Mouse (Mus musculus) midbrain, embryonic 15.5 days (tissue): Measurements from ENCODE around the gene Naa38. TPM values are rescaled to one million over a fixed set of nuclear protein-coding genes. Genes with fewer than 3 reads are reported as not detected.

Experiments used
- ATAC-seq: fragments of 200-750 bp; cut with Nextera tagmentation; replicated peaks from 2 replicates; pipeline ENCODE4 v1.8.0; 2017; ENCODE audit warnings: moderate TSS enrichment
- H3K27ac ChIP-seq: fragments of 300-500 bp; sonication (generic); 2 replicates; pipeline ENCODE4 v1.5.1; 2015; ENCODE audit warnings: mild to moderate bottlenecking, inconsistent platforms
- H3K27me3 ChIP-seq: fragments of 300-500 bp; sonication (generic); replicated peaks from 2 replicates; pipeline ENCODE4 v1.6.1; 2015; ENCODE audit warnings: inconsistent platforms
- H3K36me3 ChIP-seq: fragments of 300-500 bp; sonication (generic); replicated peaks from 2 replicates; pipeline ENCODE4 v1.6.1; 2015; ENCODE audit warnings: inconsistent platforms
- H3K4me1 ChIP-seq: fragments of 300-500 bp; sonication (generic); 2 replicates; pipeline ENCODE4 v1.6.1; 2015; ENCODE audit warnings: inconsistent platforms
- H3K4me2 ChIP-seq: fragments of 300-500 bp; sonication (generic); 2 replicates; pipeline ENCODE4 v1.6.1; 2015; ENCODE audit warnings: inconsistent platforms, mild to moderate bottlenecking, moderate library complexity
- H3K4me3 ChIP-seq: fragments of 300-500 bp; sonication (generic); 2 replicates; pipeline ENCODE4 v1.5.1; 2015; ENCODE audit warnings: mild to moderate bottlenecking, inconsistent platforms
- H3K9ac ChIP-seq: fragments of 300-500 bp; sonication (generic); 2 replicates; pipeline ENCODE4 v1.6.1; 2015; ENCODE audit warnings: mild to moderate bottlenecking, inconsistent platforms
- H3K9me3 ChIP-seq: fragments of 300-500 bp; sonication (generic); 2 replicates; pipeline ENCODE4 v1.6.1; 2016; ENCODE audit warnings: inconsistent platforms
- WGBS: fragments of 180-500 bp; shearing (Covaris S2); methylation state at CpG from one replicate; pipeline ENCODE4 v1.1.7; 2015; ENCODE audit warnings: mixed read lengths; 5-methylcytosine and 5-hydroxymethylcytosine counted together
- polyA plus RNA-seq: library from polyadenylated mRNA; unstranded; fragments of >200 nt; fragmentation: Nextera tagmentation; extraction: Ambion mirVana; gene quantifications from 2 replicates; pipeline ENCODE4 v1.2.1, GENCODE M21; 2015

The Naa38 gene
- polyA plus RNA-seq, 1 experiment from 2014 or later = 101 TPM

DNA sequence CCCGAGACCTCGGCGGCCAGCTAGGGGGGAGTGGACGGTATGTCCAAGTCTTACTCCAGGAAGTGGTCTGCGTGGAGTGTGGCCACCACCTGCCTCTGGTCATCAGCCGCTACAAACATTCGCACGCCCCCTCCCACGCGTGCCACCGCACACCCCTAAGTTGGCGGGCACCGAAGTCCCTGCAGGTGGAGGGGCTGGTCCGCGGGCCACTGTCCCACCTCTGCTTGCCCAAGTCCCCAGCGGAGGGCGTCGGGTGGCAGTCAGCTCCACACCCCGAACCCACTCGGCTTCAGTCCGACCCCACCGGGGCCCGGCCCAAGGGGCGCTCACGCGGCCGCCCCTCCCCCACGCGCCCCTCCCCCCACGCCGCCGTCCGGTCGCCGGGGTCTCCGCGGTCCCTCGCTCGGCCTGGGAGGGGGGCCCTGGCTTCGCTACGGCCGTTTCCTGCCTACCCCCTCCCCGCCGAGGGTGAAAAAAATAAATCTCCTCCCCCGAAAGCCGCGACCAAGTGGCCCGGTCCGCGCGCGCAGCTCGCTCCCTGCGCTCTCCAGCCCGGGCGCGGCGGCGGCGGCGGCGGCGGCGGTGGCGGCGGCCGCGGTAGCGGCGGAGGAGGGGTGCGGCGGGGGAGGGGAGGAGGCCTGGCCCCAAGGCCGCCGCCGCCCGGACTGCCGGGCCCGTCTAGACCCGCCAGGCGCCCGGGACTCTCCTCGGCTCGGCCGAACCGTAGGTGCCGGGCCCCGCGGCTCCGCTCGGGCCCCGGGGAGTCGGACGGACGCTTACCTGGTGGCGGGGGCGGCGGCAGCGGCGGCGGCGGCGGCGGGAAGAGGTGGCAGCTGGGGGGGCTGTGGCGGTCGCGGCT, 26.7 kb upstream of the Naa38 start:
- Histone ChIP-seq H3K27me3 (no peaks in the 10 kb centered on the region), H3K9me3 (no peaks in the 10 kb centered on the region), H3K27ac (peak overlapping the region; percentile 100), H3K4me3 (peak overlapping the region; percentile 91), H3K4me2 (peak overlapping the region; percentile 93), H3K9ac (peak overlapping the region; percentile 100), H3K36me3 (peaks cover 2% of the 10 kb centered on the region), H3K4me1 (peaks cover 64% of the 10 kb centered on the region)
- ATAC-seq = peak; percentile 10; the same call in 1 of the 2 replicates
- under 1% methylated on average over 65 of the region's 106 CpGs for WGBS

DNA sequence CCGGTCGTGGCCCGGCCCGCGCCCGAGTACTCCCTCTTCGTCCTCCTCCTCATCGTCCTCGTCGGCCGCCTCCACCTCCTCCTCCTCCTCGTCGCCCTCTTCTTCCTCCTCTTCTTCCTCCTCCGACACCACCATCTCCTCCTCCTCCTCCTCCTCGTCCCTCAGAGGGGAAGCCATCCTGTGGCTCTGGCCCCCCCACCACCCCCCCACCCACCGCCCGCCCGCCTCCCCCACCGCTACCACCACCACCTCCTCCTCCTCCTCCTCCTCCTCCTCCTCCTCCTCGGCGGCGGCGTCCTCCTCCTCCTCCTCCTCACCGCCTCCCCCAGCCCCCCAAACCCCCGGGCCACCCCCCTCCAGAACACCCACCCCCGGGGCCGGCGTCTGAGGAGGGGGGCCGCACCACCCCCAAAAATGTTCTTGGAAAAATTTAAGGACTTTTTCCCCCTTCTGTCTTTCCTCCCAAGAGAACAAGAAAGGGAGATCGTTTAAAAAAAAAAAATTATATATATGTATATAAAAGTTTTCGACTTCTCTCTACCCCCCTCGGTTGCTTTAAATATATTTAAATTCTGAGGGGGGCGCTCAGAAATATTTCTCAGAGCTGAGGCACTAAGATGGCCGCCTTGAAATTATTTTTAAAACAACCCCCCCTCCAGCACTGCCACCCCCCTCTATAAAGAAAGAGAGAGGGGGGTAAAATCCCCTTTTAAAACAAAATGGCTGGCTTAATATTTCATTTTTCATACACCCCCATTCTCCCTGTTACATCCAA, 25.9 kb upstream of the Naa38 start, which contains the start of gene Chd3:
Gene Chd3, minus strand, starts transcription at position 192 of the 775 bp plus-strand sequence.
- peak within 1 kb of the TSS; percentile 91 for H3K4me3 ChIP-seq
- no peaks in the 10 kb centered on the region for H3K27me3 ChIP-seq
- WGBS = under 1% methylated on average over 21 of the region's 34 CpGs
- ATAC-seq = no peak
- H3K9ac ChIP-seq = peak within 1 kb of the TSS; percentile 100
- no peaks in the 10 kb centered on the region for H3K36me3 ChIP-seq
- H3K4me2 ChIP-seq = peak within 1 kb of the TSS; percentile 93
- peaks cover 60% of the 10 kb centered on the region for H3K4me1 ChIP-seq
- no peaks in the 10 kb centered on the region for H3K9me3 ChIP-seq
- peak within 1 kb of the TSS; percentile 100 for H3K27ac ChIP-seq

DNA sequence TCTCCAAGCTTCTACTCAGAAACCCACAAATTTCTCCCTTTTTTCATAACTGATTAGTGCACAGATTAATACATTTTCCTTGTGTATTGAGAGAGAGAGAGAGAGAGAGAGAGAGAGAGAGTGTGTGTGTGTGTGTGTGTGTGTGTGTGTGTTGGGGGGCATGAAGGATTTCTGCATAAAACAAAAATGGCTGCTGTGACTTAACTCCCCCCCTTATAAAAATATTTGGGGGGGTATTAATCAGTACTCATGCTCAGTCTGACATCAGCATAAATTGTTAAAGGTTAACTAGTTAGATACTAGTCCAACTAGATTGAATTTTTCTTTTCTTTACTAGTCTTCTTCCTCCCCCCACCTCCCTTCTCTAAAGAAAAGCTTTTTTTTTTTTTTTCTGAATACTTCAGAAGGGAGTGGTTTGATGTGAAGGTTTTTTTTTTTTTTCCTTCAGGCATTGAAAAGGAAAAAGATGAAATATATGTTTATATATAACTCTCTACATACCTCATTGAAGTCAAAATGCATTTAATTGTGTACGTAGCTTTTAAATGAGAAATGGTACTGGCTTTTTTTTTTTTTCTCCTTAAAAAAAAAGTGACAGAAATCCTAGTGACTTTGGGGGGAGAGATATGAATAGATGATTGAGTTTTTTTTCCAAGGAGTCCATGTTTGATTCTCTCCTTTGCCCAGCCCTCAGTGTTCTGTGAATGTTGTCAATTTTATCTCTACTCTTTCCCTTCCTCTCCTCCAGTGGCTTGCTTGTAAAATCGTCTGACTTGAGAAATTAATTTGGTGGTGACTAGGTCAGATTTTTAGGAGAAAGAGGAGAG, 25.1 kb upstream of the Naa38 start:
- Histone ChIP-seq H3K4me3 (peak overlapping the region; percentile 91), H3K27ac (peak overlapping the region; percentile 100), H3K4me1 (peaks cover 52% of the 10 kb centered on the region), H3K4me2 (peak overlapping the region; percentile 93), H3K9me3 (no peaks in the 10 kb centered on the region), H3K9ac (peak overlapping the region; percentile 100), H3K27me3 (no peaks in the 10 kb centered on the region), H3K36me3 (no peaks in the 10 kb centered on the region)
- ATAC-seq = no peak
- 21% methylated on average over 2 of the region's 2 CpGs for WGBS

- ATAC-seq = no peak
- WGBS = 14% methylated on average over 9 of the region's 9 CpGs
- H3K4me3 ChIP-seq = peak overlapping the region; percentile 14; the same call in 1 of the 2 replicates
Measured at GRCm38 (mm10) chr11:69370817-69371215, 24.5 kb upstream of the Naa38 start.

DNA sequence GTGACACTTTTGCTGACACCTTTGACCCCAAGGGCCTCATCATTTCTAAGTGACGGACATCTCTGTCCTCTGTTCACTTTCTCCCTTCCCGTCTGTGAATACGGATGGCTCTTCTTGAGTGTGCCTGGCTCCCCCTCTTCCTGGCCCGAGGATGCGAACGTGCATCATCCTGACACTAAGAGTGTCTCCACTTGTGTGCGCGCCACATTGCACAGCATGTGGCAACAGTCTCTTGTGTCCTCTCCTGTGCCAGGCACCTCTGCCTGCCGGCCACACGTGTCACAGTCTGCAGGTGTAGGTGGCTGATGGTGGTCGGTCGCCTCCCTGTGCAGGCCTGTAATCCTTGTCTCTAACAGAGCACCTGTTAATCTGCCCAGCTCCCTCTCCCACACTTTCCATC, 23.7 kb upstream of the Naa38 start:
- H3K4me2 ChIP-seq = peak overlapping the region; percentile 36
- H3K9ac ChIP-seq = peak overlapping the region; percentile 10; the same call in 1 of the 2 replicates
- no peaks in the 10 kb centered on the region for H3K27me3 ChIP-seq
- H3K36me3 ChIP-seq = no peaks in the 10 kb centered on the region
- peak overlapping the region; percentile 74 for H3K27ac ChIP-seq
- H3K9me3 ChIP-seq = no peaks in the 10 kb centered on the region
- 22% methylated on average over 12 of the region's 12 CpGs for WGBS
- peak overlapping the region; percentile 8; the same call in 1 of the 2 replicates for H3K4me3 ChIP-seq
- H3K4me1 ChIP-seq = peaks cover 41% of the 10 kb centered on the region
- ATAC-seq = no peak; the same call in 1 of the 2 replicates

More at GRCm38 (mm10) chr11:69370817-69371215, 24.5 kb upstream of the Naa38 start:
- peak overlapping the region; percentile 36 for H3K4me2 ChIP-seq
- H3K4me1 ChIP-seq = peaks cover 46% of the 10 kb centered on the region
- H3K9me3 ChIP-seq = no peaks in the 10 kb centered on the region
- H3K9ac ChIP-seq = no peak overlapping the region
- no peaks in the 10 kb centered on the region for H3K36me3 ChIP-seq
- H3K27me3 ChIP-seq = no peaks in the 10 kb centered on the region
- H3K27ac ChIP-seq = peak overlapping the region; percentile 74

GRCm38 (mm10) chr11:69372056-69372779, 23.1 kb upstream of the Naa38 start:
- Histone ChIP-seq H3K9ac (peak overlapping the region; percentile 18; the same call in 1 of the 2 replicates), H3K27me3 (no peaks in the 10 kb centered on the region), H3K4me3 (0 out of 2 replicates have a peak overlapping the region, but pooled peaks have one; percentile 8), H3K4me1 (peaks cover 37% of the 10 kb centered on the region), H3K4me2 (peak overlapping the region; percentile 36), H3K36me3 (no peaks in the 10 kb centered on the region), H3K9me3 (no peaks in the 10 kb centered on the region), H3K27ac (peak overlapping the region; percentile 74)
- 39% methylated on average over 12 of the region's 12 CpGs for WGBS
- ATAC-seq = no peak

DNA sequence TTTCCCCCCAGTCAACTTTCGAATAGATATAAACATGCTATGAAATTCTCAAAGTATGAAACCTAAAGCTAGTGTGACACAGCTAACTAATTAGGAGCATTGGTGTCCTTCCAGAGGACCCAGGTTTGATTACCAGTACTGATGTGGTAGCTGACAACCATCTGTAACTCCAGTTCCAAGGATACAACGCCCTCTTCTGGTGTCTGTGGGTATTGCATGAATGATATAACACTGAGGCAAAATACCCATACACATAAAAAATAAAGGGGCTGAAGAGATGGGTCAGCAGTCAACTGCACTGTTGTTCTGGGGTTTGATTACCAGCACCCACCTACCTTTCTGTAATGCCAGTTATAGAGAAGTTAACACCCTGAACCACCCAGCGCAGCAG, 22.5 kb upstream of the Naa38 start:
- H3K4me1 ChIP-seq = peaks cover 32% of the 10 kb centered on the region
- H3K9ac ChIP-seq = no peak overlapping the region
- ATAC-seq = no peak
- H3K27me3 ChIP-seq = no peaks in the 10 kb centered on the region
- no peak overlapping the region for H3K4me2 ChIP-seq
- peak overlapping the region; percentile 74 for H3K27ac ChIP-seq
- H3K4me3 ChIP-seq = no peak overlapping the region
- H3K9me3 ChIP-seq = no peaks in the 10 kb centered on the region
- 67% methylated on average over 3 of the region's 3 CpGs for WGBS
- no peaks in the 10 kb centered on the region for H3K36me3 ChIP-seq

GRCm38 (mm10) chr11:69373223-69373965, 21.9 kb upstream of the Naa38 start:
- Histone ChIP-seq H3K9me3 (no peaks in the 10 kb centered on the region), H3K9ac (no peak overlapping the region), H3K36me3 (no peaks in the 10 kb centered on the region), H3K4me2 (no peak overlapping the region), H3K4me1 (peaks cover 28% of the 10 kb centered on the region), H3K4me3 (no peak overlapping the region), H3K27ac (no peak overlapping the region; the same call in 1 of the 2 replicates), H3K27me3 (no peaks in the 10 kb centered on the region)
- 92% methylated on average over 16 of the region's 16 CpGs for WGBS
- ATAC-seq = no peak

- H3K9me3 ChIP-seq = no peaks in the 10 kb centered on the region
- H3K27ac ChIP-seq = no peak overlapping the region
- no peak overlapping the region for H3K4me2 ChIP-seq
- no peak for ATAC-seq
- no peak overlapping the region for H3K4me3 ChIP-seq
- 90% methylated on average over 4 of the region's 4 CpGs for WGBS
- no peaks in the 10 kb centered on the region for H3K36me3 ChIP-seq
- H3K4me1 ChIP-seq = peaks cover 21% of the 10 kb centered on the region
- no peaks in the 10 kb centered on the region for H3K27me3 ChIP-seq
- H3K9ac ChIP-seq = no peak overlapping the region
Measured at GRCm38 (mm10) chr11:69375646-69376045, 19.6 kb upstream of the Naa38 start.

- Histone ChIP-seq H3K4me1 (0 out of 2 replicates have a peak, but pooled peaks cover under 1% of the 10 kb centered on the region), H3K27me3 (no peaks in the 10 kb centered on the region), H3K4me2 (no peak overlapping the region), H3K27ac (no peak overlapping the region), H3K4me3 (no peak overlapping the region), H3K9ac (no peak overlapping the region), H3K9me3 (no peaks in the 10 kb centered on the region), H3K36me3 (no peaks in the 10 kb centered on the region)
- 78% methylated on average over 3 of the region's 3 CpGs for WGBS
- ATAC-seq = no peak
Measured at GRCm38 (mm10) chr11:69377766-69378165, 17.5 kb upstream of the Naa38 start.
